Mouse (Mus musculus) E14TG2a.4 (cell line): ENCODE measurements at regions not wholly inside any gene's neighbourhood (a gene's known extent, or its start where the extent isn't known, plus 50 kb on each side); places are given as distances from the start of the nearest gene placed in this dataset.
"Not testable (repeated sequence)": the region's sequence is repeated elsewhere in the genome, so short reads cannot be mapped to it uniquely, and the experiment has no call there.

Experiments
- CTCF ChIP-seq: conservative IDR thresholded peaks from 2 replicates; pipeline ENCODE4 v1.5.1; 2014; ENCODE audit warnings: low read length
- NANOG ChIP-seq: IDR thresholded peaks from 2 replicates; pipeline ENCODE4 v1.6.1; 2014; ENCODE audit warnings: borderline replicate concordance, low read length, mixed read lengths
- POU5F1 ChIP-seq: IDR thresholded peaks from 2 replicates; pipeline ENCODE4 v1.6.1; 2014; ENCODE audit warnings: low read length, borderline replicate concordance

DNA sequence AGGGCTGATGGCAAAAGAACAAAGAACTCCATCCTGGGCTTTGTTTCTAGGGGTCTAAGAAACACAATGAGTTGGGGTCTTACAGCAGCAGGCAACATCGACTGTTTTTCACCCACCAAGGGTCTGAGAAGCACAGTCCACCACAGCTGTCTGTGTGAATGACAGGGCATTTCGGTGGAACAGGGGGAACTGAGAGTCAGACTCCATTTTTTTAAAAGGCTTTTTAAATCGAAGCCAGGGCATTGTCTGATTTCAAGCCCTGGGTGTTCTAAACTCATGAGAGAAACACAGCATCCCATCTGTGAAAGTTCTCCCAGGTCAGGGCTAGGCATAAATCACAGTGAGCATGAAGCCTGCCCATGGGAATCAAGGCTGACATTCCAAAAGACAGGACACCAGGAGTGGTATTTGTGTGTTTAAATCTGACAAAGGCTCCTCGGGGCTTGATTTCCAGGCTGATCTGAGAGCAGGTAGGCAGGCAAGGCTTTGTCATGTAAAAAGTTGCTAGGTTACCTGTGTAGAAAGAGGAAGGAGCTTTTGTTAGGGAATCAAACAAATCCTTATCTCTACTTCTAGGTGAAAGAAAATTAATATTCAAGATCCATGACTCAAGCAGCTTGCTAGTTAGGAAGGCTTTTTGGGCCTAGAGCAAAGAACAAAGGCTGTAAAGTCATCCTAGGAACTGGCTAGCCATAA lies 184.8 kb upstream of the Gm10324 start:
- not testable (repeated sequence) for TF ChIP-seq CTCF, NANOG
- TF ChIP-seq POU5F1 = peak; percentile 71; the same call in 1 of the 2 replicates
